Mouse (Mus musculus) limb, embryonic 11.5 days (tissue): ENCODE measurements around the gene Zfp653. TPM values are rescaled to one million over a fixed set of nuclear protein-coding genes. Genes with fewer than 3 reads are reported as not detected.

Source experiments
- ATAC-seq: fragments of 200-750 bp; cut with Nextera tagmentation; 2 replicates; pipeline ENCODE4 v1.8.0; 2017; ENCODE audit warnings: low read depth; ENCODE audit not compliant: insufficient number of reproducible peaks, low FRiP score, low TSS enrichment
- DNase-seq: peaks from one replicate; pipeline ENCODE4 v3.0.0-alpha.2; 2015; ENCODE audit warnings: low spot score
- H3K27ac ChIP-seq: fragments of 300-500 bp; sonication (generic); replicated peaks from 2 replicates; pipeline ENCODE4 v1.5.1; 2014; ENCODE audit warnings: low read depth, mild to moderate bottlenecking, low read length
- H3K27me3 ChIP-seq: fragments of 300-500 bp; sonication (generic); 2 replicates; pipeline ENCODE4 v1.6.1; 2014; ENCODE audit warnings: mild to moderate bottlenecking, low read length, mixed read lengths; ENCODE audit not compliant: control insufficient read depth, insufficient read depth
- H3K36me3 ChIP-seq: fragments of 300-500 bp; sonication (generic); 2 replicates; pipeline ENCODE4 v1.6.1; 2014; ENCODE audit warnings: mild to moderate bottlenecking, low read length, moderate library complexity, mixed read lengths; ENCODE audit not compliant: control insufficient read depth, insufficient read depth
- H3K4me1 ChIP-seq: fragments of 300-500 bp; sonication (generic); 2 replicates; pipeline ENCODE4 v1.6.1; 2014; ENCODE audit warnings: low read length, mixed read lengths; ENCODE audit not compliant: control insufficient read depth, insufficient read depth
- H3K4me2 ChIP-seq: fragments of 300-500 bp; sonication (generic); 2 replicates; pipeline ENCODE4 v1.6.1; 2014; ENCODE audit warnings: low read depth, mild to moderate bottlenecking, moderate library complexity; ENCODE audit not compliant: severe bottlenecking
- H3K4me3 ChIP-seq: fragments of 300-500 bp; sonication (generic); 2 replicates; pipeline ENCODE4 v1.5.1; 2014; ENCODE audit warnings: low read depth, low read length
- H3K9ac ChIP-seq: fragments of 300-500 bp; sonication (generic); 2 replicates; pipeline ENCODE4 v1.6.1; 2014; ENCODE audit warnings: mild to moderate bottlenecking, low read length
- H3K9me3 ChIP-seq: fragments of 300-500 bp; sonication (generic); 2 replicates; pipeline ENCODE4 v1.6.1; 2016; ENCODE audit warnings: low read length; ENCODE audit not compliant: control insufficient read depth
- WGBS: fragments of 180-500 bp; shearing (Covaris S2); extraction: QIAGEN DNeasy Blood & Tissue Kit; methylation state at CpG from one replicate; pipeline ENCODE4 v1.1.7; 2014; 5-methylcytosine and 5-hydroxymethylcytosine counted together
- microRNA-seq: library from miRNA; unstranded; fragments of <30 nt; microRNA quantifications from one replicate; pipeline ENCODE4, GENCODE M21; 2016
- polyA plus RNA-seq: library from polyadenylated mRNA; unstranded; fragments of >200 nt; fragmentation: Nextera tagmentation; extraction: Ambion mirVana; gene quantifications from 2 replicates; pipeline ENCODE4 v1.2.1, GENCODE M21; 2014

Zfp653 gene
- polyA plus RNA-seq, 1 experiment from 2014 or later, result 8.7 TPM

DNA sequence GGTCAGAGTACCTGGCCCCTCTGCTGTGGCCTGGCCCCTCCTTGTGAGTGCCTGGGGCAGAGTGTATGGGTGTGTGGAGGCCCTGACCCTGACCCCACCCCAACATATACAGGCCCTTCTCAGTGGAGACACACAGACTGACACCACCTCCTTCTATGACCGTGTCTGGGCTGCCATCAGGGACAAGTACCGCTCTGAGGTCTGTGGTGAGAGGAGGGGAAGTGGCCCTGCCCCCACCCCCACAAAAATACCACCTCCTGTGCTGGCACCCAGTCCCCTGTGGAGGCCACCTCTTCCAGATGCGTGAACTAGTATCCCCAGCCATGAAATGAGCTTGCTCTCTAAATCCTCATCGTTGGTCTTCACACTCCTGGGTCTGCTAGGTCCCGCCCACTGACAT, 60.1 kb downstream of the Zfp653 start:
- 89% methylated on average over 5 of the region's 5 CpGs for WGBS
- H3K36me3 ChIP-seq, result peaks cover 48% of the 10 kb centered on the region
- no peak overlapping the region for H3K4me2 ChIP-seq
- H3K4me3 ChIP-seq, result no peak overlapping the region
- DNase-seq (no peak), ATAC-seq (no peak)
- no peak overlapping the region for H3K27ac ChIP-seq
- no peaks in the 10 kb centered on the region for H3K27me3 ChIP-seq
- no peaks in the 10 kb centered on the region for H3K9me3 ChIP-seq
- H3K9ac ChIP-seq, result no peak overlapping the region
- no peaks in the 10 kb centered on the region for H3K4me1 ChIP-seq

Small RNA genes within 50 kb of the gene (microRNA-seq; reads per million reads assigned to microRNA genes)
- not detected for gene Mir7084

Other genes starting within 250 kb of the Zfp653 start
- gene Angptl8, start 235.9 kb downstream of the Zfp653 start, polyA plus RNA-seq, result 0.64 and 0.82 TPM in 2 replicates
- gene Dock6, start 218.7 kb downstream of the Zfp653 start, polyA plus RNA-seq, result 37.4 and 42.7 TPM in 2 replicates
- 4.9 and 5.2 TPM in 2 replicates for gene Rab3d, start 153.2 kb downstream of the Zfp653 start, polyA plus RNA-seq
- gene Ccdc159, start 143.9 kb downstream of the Zfp653 start, polyA plus RNA-seq, result 3.5 and 4.8 TPM in 2 replicates
- gene Tmem205, start 143.8 kb downstream of the Zfp653 start, polyA plus RNA-seq, result 29.7 and 29.9 TPM in 2 replicates
- 6.6 and 8.2 TPM in 2 replicates for gene Plppr2, start 134.3 kb downstream of the Zfp653 start, polyA plus RNA-seq
- 17.4 and 20.0 TPM in 2 replicates for gene Swsap1, start 115.6 kb downstream of the Zfp653 start, polyA plus RNA-seq
- 4.9 and 5.8 TPM in 2 replicates for gene Epor, start 107.9 kb downstream of the Zfp653 start, polyA plus RNA-seq
- gene Rgl3, start 81.9 kb downstream of the Zfp653 start, polyA plus RNA-seq, result 1.6 and 2.5 TPM in 2 replicates
- gene Ccdc151, start 68.7 kb downstream of the Zfp653 start, polyA plus RNA-seq, result 1.8 and 2.1 TPM in 2 replicates
- gene Prkcsh, start 68.6 kb downstream of the Zfp653 start, polyA plus RNA-seq, result 86.4 and 93.0 TPM in 2 replicates
- 0.10 and 0.11 TPM in 2 replicates for gene Elavl3, start 19.4 kb downstream of the Zfp653 start, polyA plus RNA-seq
- gene Gm49318, start 117 bp downstream of the Zfp653 start, polyA plus RNA-seq, result not detected in 2 replicates
- 29.1 and 29.9 TPM in 2 replicates for gene Ecsit, start 14.1 kb upstream of the Zfp653 start, polyA plus RNA-seq
- 0.84 and 0.89 TPM in 2 replicates for gene Cnn1, start 27.8 kb upstream of the Zfp653 start, polyA plus RNA-seq
- gene Elof1, start 45.8 kb upstream of the Zfp653 start, polyA plus RNA-seq, result 223 and 231 TPM in 2 replicates
- 13.2 and 14.2 TPM in 2 replicates for gene Acp5, start 64.3 kb upstream of the Zfp653 start, polyA plus RNA-seq
- 58.4 and 60.8 TPM in 2 replicates for gene Pigyl, start 85.5 kb upstream of the Zfp653 start, polyA plus RNA-seq
- 0.06 TPM in 1 of 2 replicates, not detected in the other for gene Zfp872, start 116.7 kb upstream of the Zfp653 start, polyA plus RNA-seq
- 10.3 and 15.2 TPM in 2 replicates for gene Zfp809, start 154.3 kb upstream of the Zfp653 start, polyA plus RNA-seq
- 10.8 and 11.2 TPM in 2 replicates for gene Zfp599, start 188.5 kb upstream of the Zfp653 start, polyA plus RNA-seq
- 30.8 and 36.4 TPM in 2 replicates for gene Zfp810, start 236.3 kb upstream of the Zfp653 start, polyA plus RNA-seq